Mouse (Mus musculus) CH12.LX (cell line): ENCODE results near the gene Setd3.

Experiments used
- E2F4 ChIP-seq: IDR thresholded peaks from 2 replicates; pipeline ENCODE4 v1.6.1; 2011; ENCODE audit warnings: low read depth, low read length, improper control_type of control experiment; ENCODE audit not compliant: insufficient replicate concordance
- KAT2A ChIP-seq: IDR thresholded peaks from 2 replicates; pipeline ENCODE4 v1.6.1; 2012; ENCODE audit warnings: low read length, improper control_type of control experiment, inconsistent platforms; ENCODE audit not compliant: insufficient replicate concordance
- MAFK ChIP-seq: IDR thresholded peaks from 2 replicates; pipeline ENCODE4 v1.6.1; 2011; ENCODE audit warnings: low read length, improper control_type of control experiment; ENCODE audit not compliant: insufficient replicate concordance
- MAZ ChIP-seq: IDR thresholded peaks from 2 replicates; pipeline ENCODE4 v1.6.1; 2012; ENCODE audit warnings: low read depth, mild to moderate bottlenecking, inconsistent platforms, low read length, improper control_type of control experiment, moderate library complexity
- POLR2A ChIP-seq: IDR thresholded peaks from 2 replicates; pipeline ENCODE4 v1.6.1; 2011; ENCODE audit warnings: low read depth, mild to moderate bottlenecking, improper control_type of control experiment, low read length
- SMC3 ChIP-seq: IDR thresholded peaks from 2 replicates; pipeline ENCODE4 v1.6.1; 2011; ENCODE audit warnings: low read depth, low read length, improper control_type of control experiment

DNA sequence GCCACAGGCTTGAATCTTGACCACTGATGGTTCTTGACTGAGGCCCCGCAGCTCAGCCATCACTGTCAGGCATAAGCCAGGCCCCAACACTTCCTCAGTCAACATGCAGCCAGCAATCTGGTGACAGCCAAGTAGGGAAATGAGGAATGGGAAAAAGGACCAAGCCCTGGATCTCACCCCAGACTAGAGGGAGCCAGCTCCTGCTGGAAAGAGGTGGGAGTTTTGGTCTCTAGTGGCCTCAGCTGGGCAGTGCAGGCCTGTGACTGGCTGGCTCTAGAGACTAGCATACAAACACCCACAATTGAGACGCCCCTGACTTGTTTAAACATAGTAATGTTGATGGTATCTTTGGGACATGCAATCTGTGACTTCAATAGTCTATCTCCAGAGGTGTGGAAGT, 91.6 kb downstream of the Setd3 start:
- TF ChIP-seq E2F4 (no peak), MAFK (no peak), MAZ (no peak), KAT2A (no peak), POLR2A (no peak), SMC3 (no peak)
